Mouse (Mus musculus): ENCODE data around the gene Elk3.

- TF ChIP-seq CTCF (IDR thresholded peaks at IDR 0.05; ENCODE audit: low read depth) (no peak), EP300 (optimal IDR thresholded peaks at IDR 0.05) (no peak)
Observed at GRCm38 (mm10) chr10:93319526-93320063, 8.7 kb upstream of the Elk3 start.
